Mouse (Mus musculus): Measurements from ENCODE around the gene Plekhj1.
"Not testable (repeated sequence)": the region's sequence is repeated elsewhere in the genome, so short reads cannot be mapped to it uniquely, and the experiment has no call there.

Plekhj1 gene

DNA sequence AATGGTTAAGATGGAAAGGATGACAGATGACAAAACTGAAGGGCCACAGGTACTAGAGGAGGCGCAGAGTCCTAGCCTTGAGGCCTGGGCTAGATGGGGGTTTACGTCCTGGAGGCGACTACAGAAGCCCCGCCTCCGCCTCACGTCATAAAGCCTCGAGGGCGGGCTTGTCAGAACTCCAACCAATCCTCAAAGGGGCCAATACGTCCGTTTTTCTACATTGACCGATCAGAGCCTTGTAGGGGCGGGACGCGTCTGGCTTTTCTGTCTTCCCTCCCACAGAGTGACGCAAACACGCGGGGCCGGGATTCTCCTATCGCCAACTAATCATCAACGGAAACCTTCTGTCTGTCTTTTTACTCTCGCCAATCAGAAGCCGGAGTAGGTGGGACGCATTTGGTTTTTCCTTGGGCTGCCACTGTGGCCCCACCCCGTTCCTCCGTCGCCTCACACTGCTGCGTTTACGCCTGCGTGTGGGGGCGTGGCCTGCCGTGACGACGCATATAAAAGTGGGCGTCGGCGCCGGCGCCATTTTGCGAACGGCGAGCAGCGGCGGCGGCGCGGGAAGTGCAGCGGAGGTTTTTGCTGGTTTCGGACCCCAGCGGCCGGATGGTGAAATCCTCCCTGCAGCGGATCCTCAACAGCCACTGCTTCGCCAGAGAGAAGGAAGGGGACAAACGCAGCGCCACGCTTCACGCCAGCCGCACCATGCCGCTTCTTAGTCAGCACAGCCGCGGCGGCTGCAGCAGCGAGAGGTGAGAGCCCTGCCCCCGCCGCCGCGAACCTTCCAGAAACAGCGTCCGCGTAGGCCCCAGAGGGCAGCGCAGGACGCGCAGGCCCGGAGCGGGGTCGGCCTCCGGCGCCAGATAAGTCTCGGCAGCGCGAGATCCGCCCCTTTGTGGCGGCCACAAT is 28.0 kb upstream of the Plekhj1 start, which contains the start of gene Oaz1:
Oaz1 (plus strand) TSS at position 506 of the 912 bp plus-strand sequence.
- peak; percentile 99 for DNase-seq (ENCODE audit: low read depth)

DNA sequence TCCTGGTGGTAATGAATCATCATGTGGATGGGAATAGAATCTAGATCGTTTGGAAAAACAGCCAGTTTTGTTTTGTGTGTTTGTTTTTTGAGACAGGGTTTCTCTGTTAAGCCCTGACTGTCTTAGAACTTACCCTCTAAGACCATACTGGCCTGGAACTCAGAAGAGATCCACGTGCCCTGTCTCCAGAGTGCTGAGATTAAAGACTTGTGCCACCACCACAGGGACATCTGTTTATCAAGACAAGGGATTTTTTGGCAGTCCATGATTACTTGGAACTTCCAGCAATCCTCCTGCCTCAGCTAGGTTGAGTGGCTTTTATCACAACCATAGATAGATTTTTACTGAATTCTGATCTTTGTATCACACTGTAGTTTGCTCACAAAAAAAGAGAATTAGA is 26.4 kb upstream of the Plekhj1 start:
- DNase-seq (ENCODE audit: low read depth): no peak

- DNase-seq (ENCODE audit: low read depth): no peak
Measured at GRCm38 (mm10) chr10:80823847-80824643, 25.6 kb upstream of the Plekhj1 start.

- DNase-seq (ENCODE audit: low read depth): no peak
Measured at GRCm38 (mm10) chr10:80823316-80823715, 24.9 kb upstream of the Plekhj1 start.

DNA sequence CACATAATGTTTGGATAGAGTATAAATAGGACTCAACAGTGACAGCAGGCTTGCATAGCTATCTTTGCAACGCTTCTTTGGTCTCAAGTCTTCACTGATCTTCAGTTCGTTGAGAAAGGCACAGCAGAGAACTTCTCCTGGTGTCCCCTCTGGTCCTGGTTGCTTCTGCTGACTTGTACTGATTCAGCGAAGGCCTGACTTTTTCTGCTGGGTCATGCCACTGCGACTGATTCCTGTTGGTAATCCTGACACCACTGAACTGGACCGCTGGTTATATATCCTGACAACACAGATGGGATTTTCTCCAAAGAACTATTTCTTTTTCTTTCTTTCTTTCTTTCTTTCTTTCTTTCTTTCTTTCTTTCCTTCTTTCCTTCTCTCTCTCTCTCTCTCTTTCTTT is 24.1 kb upstream of the Plekhj1 start:
- no peak for DNase-seq (ENCODE audit: low read depth)

GRCm38 (mm10) chr10:80821991-80822390 is 23.6 kb upstream of the Plekhj1 start:
- DNase-seq (ENCODE audit: low read depth): no peak

- no peak for DNase-seq (ENCODE audit: low read depth)
Measured at GRCm38 (mm10) chr10:80819406-80819805, 21.0 kb upstream of the Plekhj1 start.

GRCm38 (mm10) chr10:80818599-80819281 is 20.3 kb upstream of the Plekhj1 start:
- DNase-seq (ENCODE audit: low read depth): no peak

DNA sequence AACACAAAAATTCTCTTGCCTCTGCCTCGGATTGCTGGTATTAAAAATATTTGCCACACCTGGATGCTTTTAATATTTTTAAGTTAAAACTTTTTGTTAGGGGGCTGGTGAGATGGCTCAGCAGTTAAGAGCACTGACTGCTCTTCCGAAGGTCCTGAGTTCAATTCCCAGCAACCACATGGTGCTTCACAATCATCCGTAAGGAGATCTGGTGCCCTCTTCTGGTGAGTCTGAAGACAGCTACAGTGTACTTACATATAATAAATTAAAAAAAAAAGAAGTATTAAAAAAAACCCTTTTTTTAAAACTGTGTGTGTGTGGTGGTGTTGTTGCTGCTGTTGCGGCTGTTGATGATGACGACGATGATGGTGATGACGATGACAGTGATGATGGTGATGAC is 19.5 kb upstream of the Plekhj1 start:
- not testable (repeated sequence) for DNase-seq (ENCODE audit: low read depth)

DNA sequence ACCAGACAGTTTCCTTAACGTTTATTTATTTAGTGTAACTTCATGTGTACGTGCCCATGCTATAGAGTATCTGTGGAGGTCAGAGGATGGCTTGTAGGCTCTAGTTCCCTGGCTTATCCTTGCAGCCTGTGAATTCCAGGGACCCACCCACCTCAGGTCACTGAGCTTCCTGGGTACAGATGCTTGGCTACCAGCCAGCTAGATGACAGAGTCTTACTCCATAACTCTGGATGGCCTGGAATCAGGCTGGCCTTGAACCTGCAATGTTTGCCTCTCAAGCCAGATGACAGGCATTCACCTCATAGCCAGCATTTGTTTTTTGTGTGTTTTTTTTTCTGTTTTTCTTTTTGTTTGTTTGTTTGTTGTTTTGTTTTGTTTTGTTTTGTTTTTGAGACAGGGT is 18.7 kb upstream of the Plekhj1 start:
- no peak for DNase-seq (ENCODE audit: low read depth)

DNA sequence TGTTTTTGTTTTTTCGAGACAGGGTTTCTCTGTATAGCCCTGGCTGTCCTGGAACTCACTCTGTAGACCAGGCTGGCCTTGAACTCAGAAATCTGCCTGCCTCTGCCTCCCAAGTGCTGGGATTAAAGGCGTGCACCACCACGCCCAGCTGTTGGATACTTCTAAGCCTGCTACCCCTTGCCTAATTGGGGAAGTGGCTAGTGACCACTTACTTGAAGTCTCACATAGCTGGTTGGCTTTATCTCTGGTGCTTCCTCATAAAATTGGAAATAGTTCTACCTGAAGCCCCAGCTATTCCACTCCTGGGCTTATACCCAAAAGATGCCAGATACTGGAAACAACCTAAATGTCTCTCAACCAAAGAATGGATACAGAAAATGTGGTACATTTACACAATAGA is 17.9 kb upstream of the Plekhj1 start:
- DNase-seq (ENCODE audit: low read depth): not testable (repeated sequence)

GRCm38 (mm10) chr10:80814800-80815199 is 16.4 kb upstream of the Plekhj1 start:
- no peak for DNase-seq (ENCODE audit: low read depth)

GRCm38 (mm10) chr10:80813366-80813765 is 14.9 kb upstream of the Plekhj1 start, which contains the start of gene Jsrp1:
Gene Jsrp1 (minus strand): TSS chr10:80813498.
- DNase-seq (ENCODE audit: low read depth): no peak

GRCm38 (mm10) chr10:80812391-80813041 is 14.1 kb upstream of the Plekhj1 start:
- DNase-seq (ENCODE audit: low read depth): no peak

DNA sequence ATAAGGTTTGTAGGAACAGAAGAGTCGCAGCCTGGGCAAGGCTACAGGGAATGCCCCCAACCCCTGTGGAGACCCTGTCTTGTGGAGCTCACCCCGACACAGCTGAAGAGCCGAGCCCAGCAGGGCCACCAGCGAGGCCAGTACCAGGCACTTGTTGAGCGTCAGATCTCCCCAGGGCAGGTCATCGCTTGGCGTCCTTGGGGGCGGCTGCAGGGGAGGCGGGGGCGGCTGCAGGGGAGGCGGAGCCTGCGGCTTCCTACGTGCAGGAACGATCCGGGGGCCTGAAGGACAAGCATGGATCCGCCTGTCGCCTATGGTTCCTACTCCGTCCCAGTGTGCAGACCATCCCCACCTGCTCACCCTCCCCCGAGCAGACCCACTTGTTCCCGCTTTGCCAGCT is 11.7 kb upstream of the Plekhj1 start:
- DNase-seq (ENCODE audit: low read depth): no peak

DNA sequence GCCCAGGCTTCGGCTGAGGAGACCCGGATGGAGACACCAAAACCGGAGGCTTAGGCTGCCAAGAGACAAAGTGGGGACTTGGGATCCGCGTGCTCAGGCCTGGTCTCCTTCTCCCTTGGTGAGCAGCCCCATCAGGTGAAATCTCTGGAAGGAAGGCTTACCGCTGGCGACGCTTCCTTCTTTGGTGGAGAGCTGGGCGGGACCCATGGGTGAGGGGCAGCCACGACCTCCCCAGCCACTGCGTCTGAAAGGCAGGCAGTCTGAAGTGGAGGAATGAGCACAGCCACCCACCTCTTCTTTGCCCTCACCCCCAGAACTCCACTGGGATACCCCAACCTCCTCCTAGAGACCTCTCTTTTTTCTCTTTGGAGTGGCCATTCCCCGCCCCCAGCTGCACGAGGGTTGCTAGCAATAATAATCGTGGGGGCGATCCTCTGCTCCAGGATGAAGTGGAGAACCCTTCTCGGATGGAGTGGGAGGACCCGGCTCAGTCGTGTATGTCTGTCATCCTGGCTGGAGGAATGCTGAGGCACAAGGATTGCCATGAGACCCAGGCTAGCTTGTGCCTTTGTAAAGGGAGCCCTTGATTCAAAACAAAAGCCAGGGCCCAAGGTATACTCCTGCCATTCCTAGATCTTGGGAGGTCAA is 10.7 kb upstream of the Plekhj1 start:
- no peak for DNase-seq (ENCODE audit: low read depth)

DNA sequence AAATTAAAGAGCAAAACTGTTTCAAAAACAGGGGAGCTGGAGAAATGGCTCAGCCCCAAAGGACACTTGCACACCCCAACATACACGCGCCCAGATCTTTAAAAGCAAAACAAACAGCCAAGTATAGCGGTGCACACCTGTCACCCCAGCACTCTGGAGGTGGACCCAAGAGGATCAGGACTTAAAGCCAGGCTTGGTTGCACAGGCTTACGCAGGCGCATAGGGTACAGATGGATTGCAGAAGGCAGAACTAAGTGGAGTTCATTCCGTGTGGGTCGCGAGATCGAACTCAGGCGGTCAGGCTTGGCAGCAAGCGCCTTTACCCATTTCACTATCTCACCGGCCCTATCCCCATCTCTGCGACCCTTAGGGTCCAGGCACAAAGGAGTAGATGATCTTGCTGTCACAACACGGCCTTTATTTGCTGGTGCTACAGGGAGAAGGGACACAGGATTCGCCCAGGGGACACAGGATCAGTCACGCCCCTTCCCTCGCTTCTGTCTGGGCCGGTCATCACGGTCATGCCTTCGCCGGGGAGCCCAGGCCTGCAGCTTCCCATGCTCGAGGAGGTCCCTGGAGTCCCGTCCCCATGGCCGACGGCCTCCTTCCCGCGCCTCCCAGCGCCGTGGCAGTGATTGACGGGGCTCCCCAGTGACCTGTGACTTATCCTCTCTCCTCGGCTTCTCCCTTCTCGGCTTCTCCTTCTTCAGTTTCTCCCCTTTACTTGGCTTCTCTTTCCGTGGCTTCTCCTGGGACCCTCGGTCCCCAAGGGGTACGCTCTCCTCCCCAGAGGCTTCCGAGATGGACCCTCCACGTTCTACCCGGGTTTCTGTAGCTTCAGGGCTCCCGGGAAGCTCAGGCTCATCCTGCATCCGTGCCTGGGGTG is 9.9 kb upstream of the Plekhj1 start:
- DNase-seq (ENCODE audit: low read depth): no peak

GRCm38 (mm10) chr10:80807057-80807627 is 8.7 kb upstream of the Plekhj1 start:
- DNase-seq (ENCODE audit: low read depth): no peak

GRCm38 (mm10) chr10:80806341-80807056 is 8.1 kb upstream of the Plekhj1 start:
- DNase-seq (ENCODE audit: low read depth): no peak

Measured in c-Kit-positive CD71-negative TER-119-negative erythroid progenitor cells, embryonic 14.5 days (primary cell).